Mouse (Mus musculus): ENCODE data around the gene Gm609. TPM values are rescaled to one million over a fixed set of nuclear protein-coding genes. Genes with fewer than 3 reads are reported as not detected.

Gm609 gene
- total and polyA plus RNA-seq, 2 experiments from 2014 or later: not detected

DNA sequence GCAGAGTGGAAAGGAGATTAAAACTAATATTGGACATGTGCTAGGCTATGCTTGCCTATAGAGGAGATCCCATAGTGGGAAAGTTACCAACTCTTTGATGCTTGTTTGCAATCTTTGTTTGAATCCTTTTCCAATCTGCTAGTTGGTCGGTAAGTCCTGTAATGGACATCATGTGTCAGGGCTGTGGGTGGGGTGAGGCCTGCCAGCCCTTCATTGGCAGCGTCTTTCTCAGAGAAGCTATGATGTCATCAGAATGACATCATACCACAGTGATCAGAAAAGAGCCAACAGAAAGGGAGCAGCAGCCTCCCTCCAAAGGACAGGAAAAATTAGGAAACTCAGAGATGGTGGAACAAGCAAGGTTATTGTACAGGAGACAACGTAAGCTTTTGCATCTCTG is 93.4 kb downstream of the Gm609 start:
- Histone ChIP-seq H3K9me3 (ENCODE audit: low read length) (no peaks in the 10 kb centered on the region), H3K36me3 (ENCODE audit: insufficient read depth, low read length) (peaks cover 16% of the 10 kb centered on the region), H3K9ac (replicated peaks; ENCODE audit: low read length) (no peak overlapping the region), H3K27ac (no peak overlapping the region), H3K4me2 (ENCODE audit: low read depth, low read length) (no peak overlapping the region), H3K27me3 (ENCODE audit: insufficient read depth, low read length) (no peaks in the 10 kb centered on the region), H3K4me1 (ENCODE audit: insufficient read depth, low read length) (0 out of 2 replicates have a peak, but pooled peaks cover 2% of the 10 kb centered on the region), H3K4me3 (ENCODE audit: low read length) (no peak overlapping the region)
- TF ChIP-seq CTCF (IDR thresholded peaks at IDR 0.05; ENCODE audit: low read depth): no peak
- ATAC-seq: no peak
- no peak for DNase-seq (ENCODE audit: low spot score)
- 79% methylated on average over 3 of the region's 3 CpGs for WGBS

GRCm38 (mm10) chr16:45397440-45397839 is 95.3 kb downstream of the Gm609 start:
- Histone ChIP-seq H3K9me3 (ENCODE audit: low read length) (no peaks in the 10 kb centered on the region), H3K4me3 (ENCODE audit: low read length) (no peak overlapping the region), H3K4me1 (ENCODE audit: insufficient read depth, low read length) (0 out of 2 replicates have a peak, but pooled peaks cover 2% of the 10 kb centered on the region), H3K27ac (no peak overlapping the region), H3K9ac (replicated peaks; ENCODE audit: low read length) (no peak overlapping the region), H3K27me3 (ENCODE audit: insufficient read depth, low read length) (no peaks in the 10 kb centered on the region), H3K4me2 (ENCODE audit: low read depth, low read length) (no peak overlapping the region), H3K36me3 (ENCODE audit: insufficient read depth, low read length) (peaks cover 26% of the 10 kb centered on the region)
- no peak for TF ChIP-seq CTCF (IDR thresholded peaks at IDR 0.05; ENCODE audit: low read depth)
- ATAC-seq: peak; percentile 45; the same call in 1 of the 2 replicates
- 48% methylated on average over 2 of the region's 2 CpGs for WGBS
- DNase-seq (ENCODE audit: low spot score): peak; percentile 30

DNA sequence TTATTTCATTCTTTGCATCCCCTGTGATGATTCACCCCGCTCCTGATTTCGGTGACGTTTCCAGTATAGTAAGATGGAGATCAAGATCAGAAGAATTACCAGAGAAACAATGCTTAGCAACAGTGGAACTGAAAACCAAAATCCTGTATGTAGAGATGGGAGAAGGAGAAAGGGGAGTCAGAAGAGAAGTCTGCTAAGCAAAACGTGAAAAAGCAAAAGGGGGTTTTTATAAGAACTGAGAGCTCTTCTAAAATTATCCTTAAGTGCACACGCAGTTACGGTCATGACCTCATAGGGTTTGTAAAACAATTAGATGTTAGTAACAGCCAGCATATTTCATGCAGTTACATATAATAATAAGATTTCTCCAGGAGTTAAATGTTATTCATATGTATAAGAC is 100.5 kb downstream of the Gm609 start:
- Histone ChIP-seq H3K4me2 (ENCODE audit: low read depth, low read length) (no peak overlapping the region), H3K27ac (no peak overlapping the region), H3K9ac (replicated peaks; ENCODE audit: low read length) (no peak overlapping the region), H3K4me1 (ENCODE audit: insufficient read depth, low read length) (no peaks in the 10 kb centered on the region), H3K27me3 (ENCODE audit: insufficient read depth, low read length) (no peaks in the 10 kb centered on the region), H3K4me3 (ENCODE audit: low read length) (no peak overlapping the region), H3K36me3 (ENCODE audit: insufficient read depth, low read length) (peaks cover 28% of the 10 kb centered on the region), H3K9me3 (ENCODE audit: low read length) (no peaks in the 10 kb centered on the region)
- DNase-seq (ENCODE audit: low spot score) (no peak), ATAC-seq (no peak)
- WGBS: 89% methylated on average over 6 of the region's 6 CpGs
- no peak for TF ChIP-seq CTCF (IDR thresholded peaks at IDR 0.05; ENCODE audit: low read depth)

- ATAC-seq: no peak
- Histone ChIP-seq H3K4me1 (ENCODE audit: insufficient read depth, low read length) (no peaks in the 10 kb centered on the region), H3K27me3 (ENCODE audit: insufficient read depth, low read length) (no peaks in the 10 kb centered on the region), H3K4me2 (ENCODE audit: low read depth, low read length) (no peak overlapping the region), H3K36me3 (ENCODE audit: insufficient read depth, low read length) (peaks cover 28% of the 10 kb centered on the region), H3K27ac (no peak overlapping the region), H3K9me3 (ENCODE audit: low read length) (no peaks in the 10 kb centered on the region), H3K4me3 (ENCODE audit: low read length) (no peak overlapping the region), H3K9ac (replicated peaks; ENCODE audit: low read length) (no peak overlapping the region)
- WGBS: 90% methylated on average over 3 of the region's 3 CpGs
- no peak for TF ChIP-seq CTCF (IDR thresholded peaks at IDR 0.05; ENCODE audit: low read depth)
- DNase-seq (ENCODE audit: low spot score): no peak
Observed at GRCm38 (mm10) chr16:45391680-45392079, 101.1 kb downstream of the Gm609 start.

DNA sequence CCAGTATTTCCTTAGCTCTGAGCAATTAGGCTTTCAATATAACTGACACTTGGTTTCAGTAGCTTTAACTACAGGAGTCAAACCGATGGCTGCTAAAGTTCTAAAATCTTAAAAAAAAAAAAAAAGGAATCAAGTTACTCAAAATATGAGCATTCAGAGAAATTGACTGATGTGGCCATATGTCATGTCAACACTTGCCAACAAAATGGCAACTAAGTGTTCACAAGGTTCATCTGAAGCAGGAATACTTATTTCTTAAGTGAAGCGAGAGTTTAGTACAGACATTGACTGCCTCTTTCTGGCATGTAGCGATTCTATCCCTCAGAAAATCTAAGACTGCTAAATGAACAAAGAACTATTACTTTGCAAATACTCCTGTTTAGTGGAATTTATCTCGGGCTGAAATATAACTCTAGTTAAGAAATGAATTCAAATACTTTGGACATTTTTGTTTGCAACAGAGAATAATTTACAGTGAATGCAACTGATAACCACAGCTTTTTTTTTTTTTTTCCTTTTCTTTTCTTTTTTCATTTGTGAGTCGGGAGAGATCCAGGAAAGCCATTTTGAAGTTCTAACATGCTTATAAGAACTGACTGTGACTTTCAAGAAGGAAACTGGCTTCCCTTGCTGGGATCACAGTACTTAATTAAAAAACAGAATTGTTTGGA is 102.3 kb downstream of the Gm609 start:
- H3K36me3 ChIP-seq (ENCODE audit: insufficient read depth, low read length): peaks cover 20% of the 10 kb centered on the region
- H3K9ac ChIP-seq (replicated peaks; ENCODE audit: low read length): no peak overlapping the region
- 82% methylated on average over 5 of the region's 5 CpGs for WGBS
- no peak for ATAC-seq
- DNase-seq (ENCODE audit: low spot score): no peak
- no peak overlapping the region for H3K4me2 ChIP-seq (ENCODE audit: low read depth, low read length)
- no peaks in the 10 kb centered on the region for H3K27me3 ChIP-seq (ENCODE audit: insufficient read depth, low read length)
- H3K27ac ChIP-seq: no peak overlapping the region
- no peaks in the 10 kb centered on the region for H3K9me3 ChIP-seq (ENCODE audit: low read length)
- no peak for TF ChIP-seq CTCF (IDR thresholded peaks at IDR 0.05; ENCODE audit: low read depth)
- no peak overlapping the region for H3K4me3 ChIP-seq (ENCODE audit: low read length)
- no peaks in the 10 kb centered on the region for H3K4me1 ChIP-seq (ENCODE audit: insufficient read depth, low read length)

GRCm38 (mm10) chr16:45389833-45390232 is 102.9 kb downstream of the Gm609 start:
- no peaks in the 10 kb centered on the region for H3K9me3 ChIP-seq (ENCODE audit: low read length)
- no peak overlapping the region for H3K9ac ChIP-seq (replicated peaks; ENCODE audit: low read length)
- no peaks in the 10 kb centered on the region for H3K27me3 ChIP-seq (ENCODE audit: insufficient read depth, low read length)
- peaks cover 16% of the 10 kb centered on the region for H3K36me3 ChIP-seq (ENCODE audit: insufficient read depth, low read length)
- no peak overlapping the region for H3K27ac ChIP-seq
- no peak for ATAC-seq
- H3K4me1 ChIP-seq (ENCODE audit: insufficient read depth, low read length): no peaks in the 10 kb centered on the region
- H3K4me3 ChIP-seq (ENCODE audit: low read length): no peak overlapping the region
- no peak for DNase-seq (ENCODE audit: low spot score)
- WGBS: 89% methylated on average over 2 of the region's 2 CpGs
- no peak for TF ChIP-seq CTCF (IDR thresholded peaks at IDR 0.05; ENCODE audit: low read depth)
- H3K4me2 ChIP-seq (ENCODE audit: low read depth, low read length): no peak overlapping the region

DNA sequence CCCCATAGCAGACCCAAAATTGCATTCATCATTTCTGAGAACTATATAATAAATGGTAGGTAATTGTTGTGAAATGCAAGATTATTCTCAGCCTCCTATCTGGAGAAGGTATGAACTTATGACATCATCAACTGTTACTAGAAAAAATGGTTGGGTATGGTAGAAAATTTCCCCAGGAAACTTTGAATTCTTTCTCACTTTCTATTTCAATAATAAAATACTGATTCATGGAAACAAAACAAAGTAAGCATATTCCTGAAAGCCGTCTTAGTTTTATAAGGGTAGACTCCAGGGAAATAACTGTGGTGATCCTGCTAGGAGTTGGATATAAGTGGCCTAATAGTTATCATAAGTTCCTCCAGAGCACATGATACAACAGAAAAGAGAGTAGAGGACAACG is 103.7 kb downstream of the Gm609 start:
- DNase-seq (ENCODE audit: low spot score) (no peak), ATAC-seq (no peak)
- no peaks in the 10 kb centered on the region for H3K9me3 ChIP-seq (ENCODE audit: low read length)
- H3K4me1 ChIP-seq (ENCODE audit: insufficient read depth, low read length): no peaks in the 10 kb centered on the region
- H3K27ac ChIP-seq: no peak overlapping the region
- H3K27me3 ChIP-seq (ENCODE audit: insufficient read depth, low read length): no peaks in the 10 kb centered on the region
- peaks cover 9% of the 10 kb centered on the region for H3K36me3 ChIP-seq (ENCODE audit: insufficient read depth, low read length)
- TF ChIP-seq CTCF (IDR thresholded peaks at IDR 0.05; ENCODE audit: low read depth): no peak
- no peak overlapping the region for H3K4me3 ChIP-seq (ENCODE audit: low read length)
- 90% methylated on average over 2 of the region's 2 CpGs for WGBS
- H3K4me2 ChIP-seq (ENCODE audit: low read depth, low read length): no peak overlapping the region
- H3K9ac ChIP-seq (replicated peaks; ENCODE audit: low read length): no peak overlapping the region
